Mouse (Mus musculus): Measurements from ENCODE around the gene Fgfr2. TPM values are rescaled to one million over a fixed set of nuclear protein-coding genes. Genes with fewer than 3 reads are reported as not detected.
"Not testable (repeated sequence)": the region's sequence is repeated elsewhere in the genome, so short reads cannot be mapped to it uniquely, and the experiment has no call there.

Fgfr2 gene
- total and polyA plus RNA-seq, 2 experiments from 2014 or later: 17.1 to 47.6 TPM

- no peak overlapping the region for H3K9ac ChIP-seq
- H3K4me3 ChIP-seq (ENCODE audit: low read depth, low read length): no peak overlapping the region
- H3K27me3 ChIP-seq (ENCODE audit: insufficient read depth, low read length): no peaks in the 10 kb centered on the region
- no peaks in the 10 kb centered on the region for H3K36me3 ChIP-seq (ENCODE audit: insufficient read depth)
- H3K4me2 ChIP-seq (ENCODE audit: low read depth): no peak overlapping the region
- DNase-seq (no peak), ATAC-seq (no peak)
- 99% methylated on average over 4 of the region's 4 CpGs for WGBS
- no peak overlapping the region for H3K27ac ChIP-seq (ENCODE audit: low read depth, low read length)
- H3K9me3 ChIP-seq (ENCODE audit: low read length): no peaks in the 10 kb centered on the region
- no peaks in the 10 kb centered on the region for H3K4me1 ChIP-seq (ENCODE audit: insufficient read depth)
- no peak for TF ChIP-seq CTCF (IDR thresholded peaks at IDR 0.05; ENCODE audit: low read depth)
Observed at GRCm38 (mm10) chr7:133109442-133109841, 13.7 kb downstream of the Fgfr2 start.

- Histone ChIP-seq H3K4me2 (ENCODE audit: low read depth) (no peak overlapping the region), H3K9me3 (ENCODE audit: low read length) (no peaks in the 10 kb centered on the region), H3K9ac (no peak overlapping the region), H3K27ac (ENCODE audit: low read depth, low read length) (no peak overlapping the region), H3K36me3 (ENCODE audit: insufficient read depth) (no peaks in the 10 kb centered on the region), H3K27me3 (ENCODE audit: insufficient read depth, low read length) (no peaks in the 10 kb centered on the region), H3K4me3 (ENCODE audit: low read depth, low read length) (no peak overlapping the region), H3K4me1 (ENCODE audit: insufficient read depth) (no peaks in the 10 kb centered on the region)
- TF ChIP-seq CTCF (IDR thresholded peaks at IDR 0.05; ENCODE audit: low read depth): no peak
- ATAC-seq: no peak
- DNase-seq: no peak
- 73% methylated on average over 2 of the region's 2 CpGs for WGBS
Observed at GRCm38 (mm10) chr7:133108695-133109094, 14.5 kb downstream of the Fgfr2 start.

- DNase-seq: no peak
- no peaks in the 10 kb centered on the region for H3K36me3 ChIP-seq (ENCODE audit: insufficient read depth)
- ATAC-seq: no peak
- no peak for TF ChIP-seq CTCF (IDR thresholded peaks at IDR 0.05; ENCODE audit: low read depth)
- no peaks in the 10 kb centered on the region for H3K27me3 ChIP-seq (ENCODE audit: insufficient read depth, low read length)
- 72% methylated on average over 3 of the region's 3 CpGs for WGBS
- no peaks in the 10 kb centered on the region for H3K9me3 ChIP-seq (ENCODE audit: low read length)
- H3K4me3 ChIP-seq (ENCODE audit: low read depth, low read length): no peak overlapping the region
- H3K4me1 ChIP-seq (ENCODE audit: insufficient read depth): peaks cover 3% of the 10 kb centered on the region; the same call in 1 of the 2 replicates
- no peak overlapping the region for H3K9ac ChIP-seq
- no peak overlapping the region for H3K27ac ChIP-seq (ENCODE audit: low read depth, low read length)
- H3K4me2 ChIP-seq (ENCODE audit: low read depth): no peak overlapping the region
Observed at GRCm38 (mm10) chr7:133102578-133102977, 20.6 kb downstream of the Fgfr2 start.

GRCm38 (mm10) chr7:133101070-133101469 lies 22.1 kb downstream of the Fgfr2 start:
- H3K4me1 ChIP-seq (ENCODE audit: insufficient read depth): peaks cover 3% of the 10 kb centered on the region; the same call in 1 of the 2 replicates
- H3K27ac ChIP-seq (ENCODE audit: low read depth, low read length): no peak overlapping the region
- H3K36me3 ChIP-seq (ENCODE audit: insufficient read depth): no peaks in the 10 kb centered on the region
- no peak overlapping the region for H3K4me3 ChIP-seq (ENCODE audit: low read depth, low read length)
- no peak overlapping the region for H3K9ac ChIP-seq
- no peaks in the 10 kb centered on the region for H3K9me3 ChIP-seq (ENCODE audit: low read length)
- WGBS: 63% methylated on average over 6 of the region's 6 CpGs
- H3K4me2 ChIP-seq (ENCODE audit: low read depth): no peak overlapping the region
- H3K27me3 ChIP-seq (ENCODE audit: insufficient read depth, low read length): no peaks in the 10 kb centered on the region
- TF ChIP-seq CTCF (IDR thresholded peaks at IDR 0.05; ENCODE audit: low read depth): no peak
- ATAC-seq: no peak; the same call in 1 of the 2 replicates
- DNase-seq: no peak

GRCm38 (mm10) chr7:133100178-133100577 lies 23.0 kb downstream of the Fgfr2 start:
- Histone ChIP-seq H3K27ac (ENCODE audit: low read depth, low read length) (no peak overlapping the region), H3K36me3 (ENCODE audit: insufficient read depth) (no peaks in the 10 kb centered on the region), H3K9ac (no peak overlapping the region), H3K9me3 (ENCODE audit: low read length) (no peaks in the 10 kb centered on the region), H3K4me2 (ENCODE audit: low read depth) (no peak overlapping the region), H3K4me1 (ENCODE audit: insufficient read depth) (peaks cover 3% of the 10 kb centered on the region; the same call in 1 of the 2 replicates), H3K4me3 (ENCODE audit: low read depth, low read length) (no peak overlapping the region), H3K27me3 (ENCODE audit: insufficient read depth, low read length) (no peaks in the 10 kb centered on the region)
- no peak for TF ChIP-seq CTCF (IDR thresholded peaks at IDR 0.05; ENCODE audit: low read depth)
- no peak for ATAC-seq
- 43% methylated on average over 6 of the region's 6 CpGs for WGBS
- DNase-seq: no peak

- no peak overlapping the region for H3K4me3 ChIP-seq (ENCODE audit: low read depth, low read length)
- no peak for DNase-seq
- no peak for TF ChIP-seq CTCF (IDR thresholded peaks at IDR 0.05; ENCODE audit: low read depth)
- no peaks in the 10 kb centered on the region for H3K9me3 ChIP-seq (ENCODE audit: low read length)
- no peaks in the 10 kb centered on the region for H3K36me3 ChIP-seq (ENCODE audit: insufficient read depth)
- H3K27ac ChIP-seq (ENCODE audit: low read depth, low read length): no peak overlapping the region
- ATAC-seq: no peak
- H3K9ac ChIP-seq: no peak overlapping the region
- H3K4me2 ChIP-seq (ENCODE audit: low read depth): no peak overlapping the region
- no peaks in the 10 kb centered on the region for H3K27me3 ChIP-seq (ENCODE audit: insufficient read depth, low read length)
- 34% methylated on average over 4 of the region's 4 CpGs for WGBS
- H3K4me1 ChIP-seq (ENCODE audit: insufficient read depth): peaks cover 3% of the 10 kb centered on the region; the same call in 1 of the 2 replicates
Observed at GRCm38 (mm10) chr7:133099266-133099665, 23.9 kb downstream of the Fgfr2 start.

GRCm38 (mm10) chr7:133098118-133098793 lies 24.9 kb downstream of the Fgfr2 start:
- ATAC-seq: no peak
- H3K4me1 ChIP-seq (ENCODE audit: insufficient read depth): peaks cover 3% of the 10 kb centered on the region; the same call in 1 of the 2 replicates
- no peak for TF ChIP-seq CTCF (IDR thresholded peaks at IDR 0.05; ENCODE audit: low read depth)
- no peaks in the 10 kb centered on the region for H3K27me3 ChIP-seq (ENCODE audit: insufficient read depth, low read length)
- 85% methylated on average over 12 of the region's 12 CpGs for WGBS
- no peak for DNase-seq
- H3K36me3 ChIP-seq (ENCODE audit: insufficient read depth): no peaks in the 10 kb centered on the region
- no peak overlapping the region for H3K9ac ChIP-seq
- no peaks in the 10 kb centered on the region for H3K9me3 ChIP-seq (ENCODE audit: low read length)
- no peak overlapping the region for H3K4me3 ChIP-seq (ENCODE audit: low read depth, low read length)
- no peak overlapping the region for H3K4me2 ChIP-seq (ENCODE audit: low read depth)
- no peak overlapping the region for H3K27ac ChIP-seq (ENCODE audit: low read depth, low read length)

GRCm38 (mm10) chr7:133095610-133096009 lies 27.5 kb downstream of the Fgfr2 start:
- not testable (repeated sequence) for H3K27ac ChIP-seq (ENCODE audit: low read depth, low read length); H3K9me3 ChIP-seq (ENCODE audit: low read length); DNase-seq; ATAC-seq; H3K4me2 ChIP-seq (ENCODE audit: low read depth); H3K27me3 ChIP-seq (ENCODE audit: insufficient read depth, low read length); H3K36me3 ChIP-seq (ENCODE audit: insufficient read depth); H3K4me1 ChIP-seq (ENCODE audit: insufficient read depth); H3K4me3 ChIP-seq (ENCODE audit: low read depth, low read length); H3K9ac ChIP-seq
- 90% methylated on average over 6 of the region's 7 CpGs for WGBS

All from forebrain, postnatal 0 days (tissue).